Mouse (Mus musculus): Measurements from ENCODE around the gene Hectd4. TPM values are rescaled to one million over a fixed set of nuclear protein-coding genes. Genes with fewer than 3 reads are reported as not detected.

Gene Hectd4
- 8.6 and 14.0 TPM in 2 replicates for polyA plus RNA-seq (2012; ENCODE audit: insufficient read depth, low replicate concordance)

- no peaks in the 10 kb centered on the region for H3K27me3 ChIP-seq (replicated peaks)
- H3K9me3 ChIP-seq = no peaks in the 10 kb centered on the region
- peaks cover 49% of the 10 kb centered on the region for H3K4me1 ChIP-seq
- TF ChIP-seq FLI1 (IDR thresholded peaks at IDR 0.05; ENCODE audit: low read length) (no peak), GATA1 (IDR thresholded peaks at IDR 0.05; ENCODE audit: borderline replicate concordance, low read length) (no peak)
- peak within 1 kb of the TSS; percentile 95 for H3K4me3 ChIP-seq (replicated peaks)
- H3K36me3 ChIP-seq (replicated peaks; ENCODE audit: low read length) = peaks cover 6% of the 10 kb centered on the region
Observed at GRCm38 (mm10) chr5:121219980-121220731, at the start of gene Hectd4. Gene Hectd4 (plus strand): TSS chr5:121220219.

GRCm38 (mm10) chr5:121172835-121173234, 47.2 kb upstream of the Hectd4 start:
- H3K9me3 ChIP-seq = no peaks in the 10 kb centered on the region
- TF ChIP-seq GATA1 (IDR thresholded peaks at IDR 0.05; ENCODE audit: borderline replicate concordance, low read length) = no peak
- TF ChIP-seq FLI1 (IDR thresholded peaks at IDR 0.05; ENCODE audit: low read length) = no peak
- H3K36me3 ChIP-seq (replicated peaks; ENCODE audit: low read length) = peaks cover 90% of the 10 kb centered on the region
- peak overlapping the region; percentile 51 for H3K4me3 ChIP-seq (replicated peaks)
- H3K4me1 ChIP-seq = peaks cover 81% of the 10 kb centered on the region
- H3K27me3 ChIP-seq (replicated peaks) = no peaks in the 10 kb centered on the region

- no peaks in the 10 kb centered on the region for H3K27me3 ChIP-seq (replicated peaks)
- H3K4me3 ChIP-seq (replicated peaks) = peak overlapping the region; percentile 75
- peaks cover 98% of the 10 kb centered on the region for H3K4me1 ChIP-seq
- TF ChIP-seq FLI1 (IDR thresholded peaks at IDR 0.05; ENCODE audit: low read length) = no peak
- TF ChIP-seq GATA1 (IDR thresholded peaks at IDR 0.05; ENCODE audit: borderline replicate concordance, low read length) = no peak
- H3K9me3 ChIP-seq = no peaks in the 10 kb centered on the region
- peaks cover 88% of the 10 kb centered on the region for H3K36me3 ChIP-seq (replicated peaks; ENCODE audit: low read length)
Observed at GRCm38 (mm10) chr5:121179077-121179857, 40.8 kb upstream of the Hectd4 start.

GRCm38 (mm10) chr5:121183269-121183668, 36.8 kb upstream of the Hectd4 start:
- no peaks in the 10 kb centered on the region for H3K27me3 ChIP-seq (replicated peaks)
- peaks cover 76% of the 10 kb centered on the region for H3K36me3 ChIP-seq (replicated peaks; ENCODE audit: low read length)
- TF ChIP-seq FLI1 (IDR thresholded peaks at IDR 0.05; ENCODE audit: low read length) (no peak), GATA1 (IDR thresholded peaks at IDR 0.05; ENCODE audit: borderline replicate concordance, low read length) (no peak)
- peaks cover 99% of the 10 kb centered on the region for H3K4me1 ChIP-seq
- H3K9me3 ChIP-seq = no peaks in the 10 kb centered on the region
- H3K4me3 ChIP-seq (replicated peaks) = peak overlapping the region; percentile 88

GRCm38 (mm10) chr5:121184375-121184774, 35.6 kb upstream of the Hectd4 start:
- peaks cover 97% of the 10 kb centered on the region for H3K4me1 ChIP-seq
- no peaks in the 10 kb centered on the region for H3K9me3 ChIP-seq
- H3K27me3 ChIP-seq (replicated peaks) = no peaks in the 10 kb centered on the region
- peaks cover 74% of the 10 kb centered on the region for H3K36me3 ChIP-seq (replicated peaks; ENCODE audit: low read length)
- peak overlapping the region; percentile 88 for H3K4me3 ChIP-seq (replicated peaks)
- TF ChIP-seq GATA1 (IDR thresholded peaks at IDR 0.05; ENCODE audit: borderline replicate concordance, low read length) (no peak), FLI1 (IDR thresholded peaks at IDR 0.05; ENCODE audit: low read length) (no peak)

- H3K4me1 ChIP-seq = peaks cover 91% of the 10 kb centered on the region
- peak overlapping the region; percentile 88 for H3K4me3 ChIP-seq (replicated peaks)
- H3K27me3 ChIP-seq (replicated peaks) = no peaks in the 10 kb centered on the region
- H3K9me3 ChIP-seq = no peaks in the 10 kb centered on the region
- H3K36me3 ChIP-seq (replicated peaks; ENCODE audit: low read length) = peaks cover 69% of the 10 kb centered on the region
- TF ChIP-seq GATA1 (IDR thresholded peaks at IDR 0.05; ENCODE audit: borderline replicate concordance, low read length) (no peak; the same call in 2 of the 3 replicates), FLI1 (IDR thresholded peaks at IDR 0.05; ENCODE audit: low read length) (no peak)
Observed at GRCm38 (mm10) chr5:121184945-121185551, 35.0 kb upstream of the Hectd4 start.

- no peak for TF ChIP-seq FLI1 (IDR thresholded peaks at IDR 0.05; ENCODE audit: low read length)
- TF ChIP-seq GATA1 (IDR thresholded peaks at IDR 0.05; ENCODE audit: borderline replicate concordance, low read length) = no peak
Observed at GRCm38 (mm10) chr5:121187580-121188001, 32.4 kb upstream of the Hectd4 start.

GRCm38 (mm10) chr5:121188265-121188664, 31.8 kb upstream of the Hectd4 start:
- Histone ChIP-seq H3K36me3 (replicated peaks; ENCODE audit: low read length) (peaks cover 45% of the 10 kb centered on the region), H3K4me1 (peaks cover 78% of the 10 kb centered on the region), H3K9me3 (no peaks in the 10 kb centered on the region), H3K27me3 (replicated peaks) (no peaks in the 10 kb centered on the region), H3K4me3 (replicated peaks) (peak overlapping the region; percentile 92)
- no peak for TF ChIP-seq FLI1 (IDR thresholded peaks at IDR 0.05; ENCODE audit: low read length)
- TF ChIP-seq GATA1 (IDR thresholded peaks at IDR 0.05; ENCODE audit: borderline replicate concordance, low read length) = no peak

More at GRCm38 (mm10) chr5:121187580-121188001, 32.4 kb upstream of the Hectd4 start:
- Histone ChIP-seq H3K27me3 (replicated peaks) (no peaks in the 10 kb centered on the region), H3K36me3 (replicated peaks; ENCODE audit: low read length) (peaks cover 51% of the 10 kb centered on the region), H3K4me3 (replicated peaks) (peak overlapping the region; percentile 92), H3K9me3 (no peaks in the 10 kb centered on the region), H3K4me1 (peaks cover 78% of the 10 kb centered on the region)

GRCm38 (mm10) chr5:121189182-121189581, 30.8 kb upstream of the Hectd4 start:
- Histone ChIP-seq H3K4me1 (peaks cover 78% of the 10 kb centered on the region), H3K27me3 (replicated peaks) (no peaks in the 10 kb centered on the region), H3K4me3 (replicated peaks) (peak overlapping the region; percentile 92), H3K9me3 (no peaks in the 10 kb centered on the region), H3K36me3 (replicated peaks; ENCODE audit: low read length) (peaks cover 35% of the 10 kb centered on the region)
- no peak for TF ChIP-seq FLI1 (IDR thresholded peaks at IDR 0.05; ENCODE audit: low read length)
- TF ChIP-seq GATA1 (IDR thresholded peaks at IDR 0.05; ENCODE audit: borderline replicate concordance, low read length) = no peak

Data from megakaryocyte, embryonic 14.5 days (primary cell).